Comparison of ENCODE assay signal across 8 mouse cellular contexts in genomic region chr4:134702981-134703834, GRCm38 (mm10). TPM values are rescaled to one million over a fixed set of nuclear protein-coding genes. Genes with fewer than 3 reads are reported as not detected.
DNase-seq lines count a peak whose midpoint lies in the region; ATAC-seq and TF ChIP-seq lines count a peak whose summit lies in the region.

No protein-coding gene starts in this region.

- H3K4me2 ChIP-seq in embryonic facial prominence, embryonic 11.5 days (ENCODE audit: low read depth, low read length) = peak overlapping the region; percentile 99
- H3K4me2 ChIP-seq in heart, embryonic 11.5 days = peak overlapping the region; percentile 96
- peak overlapping the region; percentile 99 for H3K4me2 ChIP-seq in kidney, embryonic 16.5 days (replicated peaks; ENCODE audit: low read depth, low read length)

- WGBS in embryonic facial prominence, embryonic 11.5 days = under 1% methylated on average over 80 of the region's 90 CpGs
- under 1% methylated on average over 85 of the region's 90 CpGs for WGBS in heart, embryonic 11.5 days (ENCODE audit: insufficient replicate concordance)
- under 1% methylated on average over 67 of the region's 90 CpGs for WGBS in kidney, embryonic 16.5 days
- 2% methylated on average over 89 of the region's 90 CpGs for WGBS in small intestine, adult 2 months

- H3K27me3 ChIP-seq in embryonic facial prominence, embryonic 11.5 days (ENCODE audit: control insufficient read depth, insufficient read depth, low read length) = peaks cover 17% of the 10 kb centered on the region
- H3K27me3 ChIP-seq in heart, embryonic 11.5 days (ENCODE audit: control insufficient read depth, insufficient read depth, low read length) = no peaks in the 10 kb centered on the region
- no peaks in the 10 kb centered on the region for H3K27me3 ChIP-seq in kidney, embryonic 16.5 days (ENCODE audit: insufficient read depth, low read length)
- peaks cover 32% of the 10 kb centered on the region for H3K27me3 ChIP-seq in small intestine, adult 2 months (ENCODE audit: control insufficient read depth, insufficient read depth, low read length)

- H3K27ac ChIP-seq in embryonic facial prominence, embryonic 11.5 days (replicated peaks; ENCODE audit: low read depth, low read length) = no peak overlapping the region
- H3K27ac ChIP-seq in heart, embryonic 11.5 days (ENCODE audit: low read depth, low read length) = 0 out of 2 replicates have a peak overlapping the region, but pooled peaks have one; percentile 30
- H3K27ac ChIP-seq in kidney, embryonic 16.5 days (ENCODE audit: low read length) = 0 out of 2 replicates have a peak overlapping the region, but pooled peaks have one; percentile 14
- no peak overlapping the region for H3K27ac ChIP-seq in small intestine, adult 2 months (ENCODE audit: insufficient read depth, low read depth, low read length)

- peak; percentile 31 for DNase-seq in right cerebral cortex, postnatal 14 days
- no peak for DNase-seq in right cerebral cortex, postnatal 36 days (ENCODE audit: low spot score in 2 of 2)
- DNase-seq in embryonic facial prominence, embryonic 11.5 days (ENCODE audit: low spot score) = peak; percentile 34
- peak; percentile 63 for DNase-seq in lung, postnatal 14 days

- H3K36me3 ChIP-seq in embryonic facial prominence, embryonic 11.5 days (replicated peaks; ENCODE audit: control insufficient read depth, insufficient read depth, low read depth, low read length) = no peaks in the 10 kb centered on the region
- no peaks in the 10 kb centered on the region; the same call in 1 of the 2 replicates for H3K36me3 ChIP-seq in heart, embryonic 11.5 days (ENCODE audit: control insufficient read depth, insufficient read depth, low read length)
- H3K36me3 ChIP-seq in kidney, embryonic 16.5 days (ENCODE audit: insufficient read depth, low read length) = no peaks in the 10 kb centered on the region
- no peaks in the 10 kb centered on the region for H3K36me3 ChIP-seq in small intestine, adult 2 months (ENCODE audit: control insufficient read depth, insufficient read depth, low read length)

- peak overlapping the region; percentile 59 for H3K9ac ChIP-seq in embryonic facial prominence, embryonic 11.5 days (replicated peaks; ENCODE audit: low read length)
- peak overlapping the region; percentile 84 for H3K9ac ChIP-seq in heart, embryonic 11.5 days (ENCODE audit: low read depth, low read length)
- peak overlapping the region; percentile 71 for H3K9ac ChIP-seq in kidney, embryonic 16.5 days (replicated peaks; ENCODE audit: low read length)

- peak overlapping the region; percentile 58 for H3K4me3 ChIP-seq in embryonic facial prominence, embryonic 11.5 days (ENCODE audit: low read depth, low read length)
- peak overlapping the region; percentile 71 for H3K4me3 ChIP-seq in heart, embryonic 11.5 days (ENCODE audit: low read depth, low read length)
- peak overlapping the region; percentile 64 for H3K4me3 ChIP-seq in kidney, embryonic 16.5 days (ENCODE audit: low read length)
- H3K4me3 ChIP-seq in small intestine, adult 2 months (ENCODE audit: low read depth, low read length) = peak overlapping the region; percentile 74

- TF ChIP-seq POLR2A in small intestine, adult 2 months (IDR thresholded peaks at IDR 0.05; ENCODE audit: low read depth, low read length) = no peak

- peaks cover 2% of the 10 kb centered on the region for H3K4me1 ChIP-seq in embryonic facial prominence, embryonic 11.5 days (ENCODE audit: control insufficient read depth, insufficient read depth, low read length)
- H3K4me1 ChIP-seq in heart, embryonic 11.5 days (ENCODE audit: control insufficient read depth, insufficient read depth, low read length) = peaks cover 13% of the 10 kb centered on the region
- H3K4me1 ChIP-seq in kidney, embryonic 16.5 days (ENCODE audit: insufficient read depth, low read length) = peaks cover 22% of the 10 kb centered on the region
- H3K4me1 ChIP-seq in small intestine, adult 2 months (ENCODE audit: control insufficient read depth, insufficient read depth, insufficient read length, low read length) = peaks cover 13% of the 10 kb centered on the region

- H3K9me3 ChIP-seq in embryonic facial prominence, embryonic 11.5 days (replicated peaks; ENCODE audit: control insufficient read depth, low read length) = no peaks in the 10 kb centered on the region
- no peaks in the 10 kb centered on the region for H3K9me3 ChIP-seq in heart, embryonic 11.5 days (replicated peaks; ENCODE audit: control insufficient read depth, low read length)
- H3K9me3 ChIP-seq in kidney, embryonic 16.5 days (ENCODE audit: low read length) = no peaks in the 10 kb centered on the region

- no peak for TF ChIP-seq CTCF in small intestine, adult 2 months (IDR thresholded peaks at IDR 0.05; ENCODE audit: extremely low read depth, insufficient read length, insufficient replicate concordance, low read depth, low read length)

- peak; percentile 9; the same call in 1 of the 2 replicates for ATAC-seq in embryonic facial prominence, embryonic 11.5 days (replicated peaks; ENCODE audit: insufficient number of reproducible peaks, low FRiP score, low TSS enrichment, low read depth)
- no peak for ATAC-seq in heart, embryonic 11.5 days (replicated peaks; ENCODE audit: insufficient number of reproducible peaks, low FRiP score, low TSS enrichment)
- ATAC-seq in kidney, embryonic 16.5 days (ENCODE audit: low FRiP score, low TSS enrichment) = peak; percentile 47
- no peak for ATAC-seq in activated CD4-positive, CD25-positive, alpha-beta regulatory T cell, adult 4 months

RNA-seq across cellular contexts. Expression of gene Man1c1, which starts 0.9 kb away (rescaled TPM):
- 1.9 and 3.3 TPM in 2 replicates for polyA plus RNA-seq in embryonic facial prominence, embryonic 11.5 days (2014; fragmentation: Nextera tagmentation; extraction: Ambion mirVana)
- 8.6 and 9.3 TPM in 2 replicates for polyA plus RNA-seq in heart, embryonic 11.5 days (2014; fragmentation: Nextera tagmentation; extraction: Ambion mirVana)
- polyA plus RNA-seq in kidney, embryonic 16.5 days (2015; fragmentation: Nextera tagmentation; extraction: Ambion mirVana) = 3.5 and 3.7 TPM in 2 replicates
- polyA plus RNA-seq in small intestine, adult 2 months (2012; rRNA removed) = 2.8 and 3.7 TPM in 2 replicates
- polyA plus RNA-seq in activated CD4-positive, CD25-positive, alpha-beta regulatory T cell, adult 4 months (2017; shearing (Covaris generic)) = 1 to 10 TPM; 1.0 to 1.9 TPM

Comparison
In these comparisons a context has a peak if more than half of its experiments do, and no peak if none do; other contexts are left out.
1. DNase-seq: peak in right cerebral cortex, postnatal 14 days (single experiment), embryonic facial prominence, embryonic 11.5 days (single experiment) and lung, postnatal 14 days (single experiment); none in right cerebral cortex, postnatal 36 days (0 of 2).
2. ATAC-seq: peak in embryonic facial prominence, embryonic 11.5 days (single experiment) and kidney, embryonic 16.5 days (single experiment); none in heart, embryonic 11.5 days (single experiment) and activated CD4-positive, CD25-positive, alpha-beta regulatory T cell, adult 4 months (single experiment).
3. H3K27ac ChIP-seq: peak in heart, embryonic 11.5 days (single experiment) and kidney, embryonic 16.5 days (single experiment); none in embryonic facial prominence, embryonic 11.5 days (single experiment) and small intestine, adult 2 months (single experiment).
4. Peak in every context shown above with its lines, with median percentiles within 50 percentile points of each other: H3K4me2 ChIP-seq, H3K4me3 ChIP-seq and H3K9ac ChIP-seq.